8 mouse cellular contexts compared by ENCODE assay signal in genomic region chr2:9881051-9881591, GRCm38 (mm10). TPM values are rescaled to one million over a fixed set of nuclear protein-coding genes. Genes with fewer than 3 reads are reported as not detected.
DNase-seq lines count a peak whose midpoint lies in the region; ATAC-seq and TF ChIP-seq lines count a peak whose summit lies in the region.

Gene 4930412O13Rik, plus strand, starts transcription at chr2:9881252.

- peaks cover 67% of the 10 kb centered on the region for H3K27me3 ChIP-seq in lung, embryonic 16.5 days (ENCODE audit: control insufficient read depth, insufficient read depth, low read depth, low read length)
- peaks cover 89% of the 10 kb centered on the region for H3K27me3 ChIP-seq in forebrain, embryonic 11.5 days (ENCODE audit: control insufficient read depth, insufficient read depth, low read length)
- peaks cover 89% of the 10 kb centered on the region for H3K27me3 ChIP-seq in limb, embryonic 15.5 days
- peaks cover 64% of the 10 kb centered on the region for H3K27me3 ChIP-seq in stomach, embryonic 15.5 days (replicated peaks)

- H3K27ac ChIP-seq in lung, embryonic 16.5 days (ENCODE audit: low read length): no peak within 1 kb of the TSS
- H3K27ac ChIP-seq in forebrain, embryonic 11.5 days (ENCODE audit: low read depth, low read length): no peak within 1 kb of the TSS
- no peak within 1 kb of the TSS for H3K27ac ChIP-seq in limb, embryonic 15.5 days
- no peak within 1 kb of the TSS for H3K27ac ChIP-seq in stomach, embryonic 15.5 days
- no peak within 1 kb of the TSS for H3K27ac ChIP-seq in left cerebral cortex, adult 2 months

- peak within 1 kb of the TSS; percentile 56 for H3K4me2 ChIP-seq in lung, embryonic 16.5 days (ENCODE audit: low read depth, low read length)
- H3K4me2 ChIP-seq in forebrain, embryonic 11.5 days (ENCODE audit: low read depth, low read length, severe bottlenecking): peak within 1 kb of the TSS; percentile 49
- peak within 1 kb of the TSS; percentile 51 for H3K4me2 ChIP-seq in limb, embryonic 15.5 days
- peak within 1 kb of the TSS; percentile 92 for H3K4me2 ChIP-seq in stomach, embryonic 15.5 days

- WGBS in lung, embryonic 16.5 days: 1% methylated on average over 33 of the region's 35 CpGs
- under 1% methylated on average over 33 of the region's 35 CpGs for WGBS in forebrain, embryonic 11.5 days
- 1% methylated on average over 34 of the region's 35 CpGs for WGBS in limb, embryonic 15.5 days
- 3% methylated on average over 32 of the region's 35 CpGs for WGBS in stomach, embryonic 15.5 days

- DNase-seq in lung, postnatal 14 days: no peak
- DNase-seq in forebrain, embryonic 11.5 days (ENCODE audit: low spot score): peak; percentile 73
- DNase-seq in left cerebral cortex, adult 2 months (ENCODE audit: extremely low spot score in 1 of 2, low spot score in 2 of 2): no peak
- DNase-seq in left cerebral cortex, postnatal 14 days (ENCODE audit: low spot score in 2 of 2): no peak
- no peak for DNase-seq in layer of hippocampus, adult 11-12 months (ENCODE audit: low spot score)

- no peaks in the 10 kb centered on the region for H3K36me3 ChIP-seq in lung, embryonic 16.5 days (ENCODE audit: control insufficient read depth, insufficient read depth, low read length)
- no peaks in the 10 kb centered on the region for H3K36me3 ChIP-seq in forebrain, embryonic 11.5 days (ENCODE audit: control insufficient read depth, insufficient read depth, low read length)
- H3K36me3 ChIP-seq in limb, embryonic 15.5 days: no peaks in the 10 kb centered on the region
- no peaks in the 10 kb centered on the region for H3K36me3 ChIP-seq in stomach, embryonic 15.5 days

- H3K4me1 ChIP-seq in lung, embryonic 16.5 days (replicated peaks; ENCODE audit: control insufficient read depth, insufficient read depth, low read length): peaks cover 26% of the 10 kb centered on the region
- peaks cover 15% of the 10 kb centered on the region; the same call in 1 of the 2 replicates for H3K4me1 ChIP-seq in forebrain, embryonic 11.5 days (replicated peaks; ENCODE audit: control insufficient read depth, insufficient read depth, low read length)
- H3K4me1 ChIP-seq in limb, embryonic 15.5 days: peaks cover 71% of the 10 kb centered on the region
- H3K4me1 ChIP-seq in stomach, embryonic 15.5 days: peaks cover 24% of the 10 kb centered on the region

- H3K9me3 ChIP-seq in lung, embryonic 16.5 days (ENCODE audit: control insufficient read depth, low read length): no peaks in the 10 kb centered on the region
- no peaks in the 10 kb centered on the region for H3K9me3 ChIP-seq in forebrain, embryonic 11.5 days (ENCODE audit: control insufficient read depth, low read length)
- no peaks in the 10 kb centered on the region for H3K9me3 ChIP-seq in limb, embryonic 15.5 days
- H3K9me3 ChIP-seq in stomach, embryonic 15.5 days: no peaks in the 10 kb centered on the region

- peak within 1 kb of the TSS; percentile 28; the same call in 1 of the 2 replicates for H3K9ac ChIP-seq in lung, embryonic 16.5 days (ENCODE audit: low read length)
- H3K9ac ChIP-seq in forebrain, embryonic 11.5 days (ENCODE audit: low read length): no peak within 1 kb of the TSS
- no peak within 1 kb of the TSS for H3K9ac ChIP-seq in limb, embryonic 15.5 days
- no peak within 1 kb of the TSS for H3K9ac ChIP-seq in stomach, embryonic 15.5 days

- intact Hi-C loops in left cerebral cortex, adult 2 months (cut with DNase I): loop anchor here (10.0 kb wide), 1 partner anchor 1206 kb away; no protein-coding TSS in a partner anchor
- intact Hi-C loops in left cerebral cortex, postnatal 14 days (cut with DNase I): loop anchor here (10.0 kb wide), 1 partner anchor 1206 kb away; no protein-coding TSS in a partner anchor

- no peak for TF ChIP-seq CTCF in left cerebral cortex, adult 2 months (IDR thresholded peaks at IDR 0.05)

- ATAC-seq in lung, embryonic 16.5 days (ENCODE audit: low read depth): no peak
- no peak for ATAC-seq in forebrain, embryonic 11.5 days (replicated peaks; ENCODE audit: low FRiP score)
- ATAC-seq in limb, embryonic 15.5 days (ENCODE audit: insufficient number of reproducible peaks, low FRiP score, low TSS enrichment, low read depth): no peak
- no peak for ATAC-seq in stomach, embryonic 15.5 days (ENCODE audit: insufficient read depth, low FRiP score, low read depth)

- H3K4me3 ChIP-seq in lung, embryonic 16.5 days (ENCODE audit: low read length): peak within 1 kb of the TSS; percentile 40
- H3K4me3 ChIP-seq in forebrain, embryonic 11.5 days (ENCODE audit: low read depth, low read length): peak within 1 kb of the TSS; percentile 27
- peak within 1 kb of the TSS; percentile 32 for H3K4me3 ChIP-seq in limb, embryonic 15.5 days
- peak within 1 kb of the TSS; percentile 30 for H3K4me3 ChIP-seq in stomach, embryonic 15.5 days (replicated peaks)
- no peak within 1 kb of the TSS for H3K4me3 ChIP-seq in left cerebral cortex, adult 2 months

RNA-seq across cellular contexts. Expression of gene 4930412O13Rik, which starts in this region (rescaled TPM):
- not detected in 2 replicates for polyA plus RNA-seq in lung, embryonic 16.5 days (2015; fragmentation: Nextera tagmentation; extraction: Ambion mirVana)
- polyA plus RNA-seq in forebrain, embryonic 11.5 days (2014; fragmentation: Nextera tagmentation; extraction: Ambion mirVana): not detected in 2 replicates
- not detected in 2 replicates for polyA plus RNA-seq in limb, embryonic 15.5 days (2015; fragmentation: Nextera tagmentation; extraction: Ambion mirVana)
- not detected in 2 replicates for polyA plus RNA-seq in stomach, embryonic 15.5 days (2015; fragmentation: Nextera tagmentation; extraction: Ambion mirVana)
- not detected for total RNA-seq in left cerebral cortex, adult 2 months (2021)
- not detected for total RNA-seq in left cerebral cortex, postnatal 14 days (2021)

Comparison
In these comparisons a context has a peak if more than half of its experiments do, and no peak if none do; other contexts are left out.
1. Peak in DNase-seq, H3K4me3 ChIP-seq and H3K4me2 ChIP-seq in forebrain, embryonic 11.5 days; RNA of the gene not detected or under 1 TPM.